Mouse (Mus musculus): Measurements from ENCODE around the gene Srsf12.

- TF ChIP-seq EP300 (IDR thresholded peaks at IDR 0.05) = no peak
- TF ChIP-seq CTCF (IDR thresholded peaks at IDR 0.05) = no peak
Measured at GRCm38 (mm10) chr4:33245853-33246395, 37.1 kb downstream of the Srsf12 start.
